18 mouse cellular contexts compared by ENCODE assay signal in genomic region chr7:112634505-112635213, GRCm38 (mm10). TPM values are rescaled to one million over a fixed set of nuclear protein-coding genes. Genes with fewer than 3 reads are reported as not detected.
"Had no signal": no experiment of that assay in that cellular context is flagged by ENCODE, and none has a peak within 500 bp of the region (broad histone marks: within the 10 kb centered on the region; RNA-seq: fewer than 3 reads in every experiment).

No protein-coding gene starts in this region.

- H3K4me1 ChIP-seq: limb, embryonic 12.5 days; lung, embryonic 15.5 days; midbrain, embryonic 10.5 days had no signal

- H3K9ac ChIP-seq: limb, embryonic 12.5 days; liver, embryonic 14.5 days; lung, embryonic 15.5 days; neural tube, embryonic 15.5 days had no signal

- ATAC-seq: intestine, embryonic 16.5 days had no signal

- H3K4me3 ChIP-seq: limb, embryonic 12.5 days; lung, embryonic 15.5 days; midbrain, embryonic 10.5 days; myocyte; neural tube, embryonic 15.5 days had no signal

- H3K4me2 ChIP-seq: limb, embryonic 12.5 days; lung, embryonic 15.5 days; neural tube, embryonic 15.5 days had no signal

- DNase-seq: kidney, adult 8-10 months; kidney, postnatal 36 days; layer of hippocampus, adult 9-11 months; layer of hippocampus, postnatal 36 days; liver; midbrain, embryonic 14.5 days; right cerebral cortex, adult 18-20 months; thymus, adult 18-20 months; thymus, postnatal 14 days had no signal

- H3K36me3 ChIP-seq: limb, embryonic 12.5 days; lung, embryonic 15.5 days; midbrain, embryonic 10.5 days; neural tube, embryonic 15.5 days had no signal

- H3K9me3 ChIP-seq: lung, embryonic 15.5 days; neural tube, embryonic 15.5 days had no signal

- H3K27me3 ChIP-seq: limb, embryonic 12.5 days; lung, embryonic 15.5 days; neural tube, embryonic 15.5 days had no signal

- H3K27ac ChIP-seq: kidney, postnatal 0 days; limb, embryonic 12.5 days; liver, embryonic 14.5 days; lung, embryonic 15.5 days; midbrain, embryonic 10.5 days; neural tube, embryonic 15.5 days had no signal

RNA-seq across cellular contexts. Expression of gene Tead1, which starts 44.5 kb away (rescaled TPM):
- total RNA-seq: megakaryocyte, adult 5-6 weeks had no signal
